Mouse (Mus musculus) left cerebral cortex, adult 18-20 months (tissue): Measurements from ENCODE around the gene Nxph4. TPM values are rescaled to one million over a fixed set of nuclear protein-coding genes. Genes with fewer than 3 reads are reported as not detected.

Experiments
- DNase-seq, 2 experiments: peaks; one replicate each; pipeline ENCODE4 v3.0.0; 2021 to 2022; ENCODE audit warnings: low spot score in 2 of 2, mixed read lengths in 1 of 2
- total RNA-seq, 2 experiments: library from RNA; stranded (reverse); gene quantifications; 2 replicates each; pipeline ENCODE4 v1.2.3; 2021

The Nxph4 gene
- total RNA-seq, 2 experiments from 2014 or later: 7.6 to 8.3 TPM

DNA sequence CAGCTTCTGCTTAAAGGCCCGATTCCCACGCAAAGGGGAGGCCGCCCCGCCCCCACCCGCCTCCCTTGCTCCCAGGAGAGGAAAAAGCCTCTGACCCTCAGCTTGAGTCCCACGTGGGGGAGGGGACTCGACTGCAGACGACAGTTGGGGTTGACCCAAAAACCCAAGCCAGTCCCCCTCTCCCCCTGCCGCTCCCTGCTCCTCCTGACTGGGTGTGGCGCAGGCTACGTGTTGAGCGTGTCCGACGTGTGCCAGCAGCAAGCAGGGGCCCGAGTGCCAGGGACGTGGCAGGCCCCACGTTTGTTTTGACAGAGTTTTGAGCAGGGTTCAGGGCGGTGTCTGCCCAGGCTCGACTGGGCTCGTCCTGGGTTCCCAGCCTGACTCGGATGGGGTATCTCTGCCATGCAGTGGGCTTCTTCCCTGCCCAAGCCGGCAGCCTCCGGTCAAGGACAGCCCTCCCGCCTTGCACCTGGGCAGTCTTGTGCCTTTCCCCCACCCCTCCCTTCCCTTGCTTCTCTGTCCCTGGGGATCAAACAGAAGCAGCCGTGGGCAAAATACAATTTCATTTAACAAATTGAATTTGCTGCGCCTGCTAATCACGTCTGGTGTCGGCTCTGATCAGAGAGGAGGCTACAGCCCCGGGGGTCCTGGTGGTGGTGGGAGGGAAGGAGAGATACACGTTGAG is 17.6 kb downstream of the Nxph4 start:
- DNase-seq: no peak

DNA sequence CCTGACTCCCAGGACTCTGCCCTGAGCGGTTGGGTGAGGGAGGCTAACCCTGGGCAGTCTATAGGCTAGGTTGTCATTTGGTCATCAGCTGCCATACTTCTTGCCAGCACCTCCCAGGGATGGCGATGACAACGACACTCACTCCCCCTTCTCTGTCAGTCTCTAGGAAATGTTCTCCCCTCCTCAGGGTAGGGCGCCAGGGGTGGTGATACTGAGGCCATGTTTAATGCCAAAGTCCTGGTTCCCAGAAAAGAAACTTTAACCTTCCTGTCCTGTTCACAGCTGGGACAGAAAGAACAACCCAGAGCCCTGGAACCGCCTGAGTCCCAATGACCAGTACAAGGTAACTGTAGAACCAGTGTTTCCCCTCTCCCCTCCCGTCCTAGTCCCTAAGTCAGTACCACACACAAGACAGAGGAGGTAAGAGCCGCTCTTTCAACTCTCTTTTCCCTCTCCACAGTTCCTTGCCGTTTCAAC is 18.3 kb downstream of the Nxph4 start:
- DNase-seq: no peak

DNA sequence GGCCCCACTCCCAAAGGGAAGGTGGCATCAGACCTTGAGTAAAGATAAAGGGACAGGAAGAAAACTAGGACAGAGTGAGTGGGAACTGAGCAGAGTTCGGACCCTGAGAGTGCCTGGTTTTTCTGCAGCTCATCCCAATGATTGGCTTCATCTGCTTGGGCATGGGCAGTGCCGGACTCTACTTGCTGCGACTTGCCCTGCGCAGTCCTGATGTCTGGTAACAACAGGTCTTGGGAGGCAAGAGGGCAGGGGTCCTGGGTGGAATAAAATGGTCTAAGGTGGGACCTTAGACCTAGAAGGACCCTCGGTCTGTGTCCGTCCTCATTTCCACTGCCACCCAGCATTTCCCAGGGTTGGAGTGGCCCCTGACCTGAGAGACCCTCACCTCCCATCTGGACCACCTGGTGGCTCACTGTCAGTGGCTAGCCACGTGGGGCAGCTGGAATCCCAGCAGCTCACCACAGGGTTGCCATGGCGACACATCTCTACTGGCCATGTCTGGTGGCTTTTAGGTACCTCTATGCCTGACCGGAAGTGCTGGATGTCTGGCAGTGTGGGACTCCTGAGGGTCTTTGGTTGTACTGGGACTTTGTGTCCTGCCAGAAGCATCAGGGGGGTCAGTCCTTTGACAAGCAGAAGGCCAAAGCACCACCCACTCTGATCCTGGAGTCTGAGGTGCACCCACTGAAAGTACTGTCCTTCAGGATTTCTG is 18.9 kb downstream of the Nxph4 start:
- DNase-seq: no peak

DNA sequence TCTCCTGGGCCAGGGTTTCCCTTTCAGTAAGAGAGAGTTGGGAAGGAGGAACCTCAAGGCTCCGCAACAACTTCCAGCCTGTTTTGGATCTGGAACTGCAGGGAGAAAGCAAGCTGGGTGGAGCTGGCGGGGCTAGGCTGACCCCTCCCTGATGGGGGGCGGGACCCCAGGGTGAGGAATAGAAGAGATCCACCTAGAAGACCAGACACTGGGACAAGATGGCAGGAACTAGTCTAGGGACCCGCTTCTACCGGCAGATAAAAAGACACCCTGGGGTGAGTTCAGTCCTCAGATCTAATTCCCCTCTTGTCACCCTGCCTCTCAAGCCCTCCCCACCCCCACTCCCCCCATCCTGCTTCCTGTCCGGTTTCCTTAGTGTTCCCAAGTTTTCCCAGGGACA is 19.6 kb downstream of the Nxph4 start, which contains the start of gene Ndufa4l2:
TSS of gene Ndufa4l2 (plus strand) at position 204 of the 400 bp plus-strand sequence.
- no peak for DNase-seq

DNA sequence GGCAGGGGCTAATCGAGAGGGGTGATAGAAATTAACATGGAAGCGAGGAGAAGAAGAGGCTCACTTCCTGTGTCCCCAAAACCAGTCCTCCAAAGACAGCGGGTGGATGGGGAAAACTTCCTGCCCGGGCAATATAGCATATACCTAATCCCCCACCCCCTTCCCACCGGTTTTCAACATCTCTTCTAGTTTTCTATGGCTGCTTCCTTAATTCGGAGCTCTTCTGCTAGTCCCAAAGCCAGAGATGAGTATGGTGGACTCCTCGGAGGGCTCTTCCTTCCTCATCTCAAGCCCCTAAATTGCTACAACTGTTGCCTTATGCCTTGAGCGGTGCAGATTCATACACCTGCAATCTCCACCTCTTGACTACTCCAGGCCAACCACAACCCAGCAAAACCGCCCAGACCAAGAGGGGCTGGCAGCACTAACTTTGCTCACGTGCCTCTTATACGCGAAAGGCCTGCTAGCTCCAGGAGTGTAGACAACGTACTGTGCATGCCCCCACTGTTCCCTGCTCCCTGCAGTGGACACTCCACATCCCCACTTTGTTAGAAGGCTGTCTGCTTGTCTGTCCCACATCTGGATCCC is 20.2 kb downstream of the Nxph4 start:
- no peak for DNase-seq

DNA sequence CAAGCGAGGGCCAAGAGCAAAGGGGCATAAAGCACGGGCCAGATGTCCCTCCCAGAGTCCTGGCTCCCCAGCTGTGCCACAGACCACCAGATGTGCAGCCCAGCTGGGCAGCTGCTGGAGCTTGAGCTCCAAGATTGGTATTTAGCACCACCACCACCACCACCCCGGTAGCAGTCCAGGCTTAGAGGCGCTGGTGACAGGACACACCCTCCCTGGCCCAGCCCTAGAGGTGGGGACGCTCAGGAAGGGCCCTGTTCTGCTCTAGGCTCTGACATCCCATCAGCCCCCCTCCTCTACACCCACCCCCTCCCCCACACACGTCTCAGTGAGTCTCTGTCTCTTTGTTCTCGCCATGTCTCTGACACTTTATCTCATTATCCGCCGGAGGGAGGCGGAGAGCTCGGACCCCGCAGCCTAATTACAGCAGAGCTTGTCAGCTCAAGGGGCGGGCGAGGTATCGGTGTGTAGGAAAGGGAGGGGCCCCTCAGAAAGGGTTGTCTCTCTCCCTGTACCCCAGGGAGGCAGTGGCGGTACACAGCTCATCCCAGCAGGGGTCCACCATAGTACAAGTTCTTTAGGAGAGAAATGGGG is 20.8 kb downstream of the Nxph4 start:
- no peak for DNase-seq

DNA sequence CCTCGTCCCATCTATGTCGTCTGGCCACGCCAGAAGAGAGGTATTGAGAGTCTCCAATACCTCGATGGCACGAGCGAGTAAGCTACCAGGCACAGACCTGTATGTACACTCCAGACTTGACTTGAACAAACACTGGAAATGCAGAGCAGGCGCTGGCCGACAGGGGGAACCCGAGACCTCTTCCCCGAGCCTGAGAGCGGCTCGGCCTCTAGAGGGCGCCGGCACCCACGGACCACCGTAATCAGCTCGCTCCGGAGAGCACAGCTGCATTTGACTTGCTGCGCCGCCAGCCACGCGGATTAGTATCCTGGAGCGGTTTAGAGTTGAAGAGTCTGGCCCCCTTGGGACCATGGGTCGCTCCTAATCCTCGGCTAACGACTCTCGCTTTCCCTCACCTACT is 21.5 kb downstream of the Nxph4 start:
- DNase-seq: peak; percentile 96

DNA sequence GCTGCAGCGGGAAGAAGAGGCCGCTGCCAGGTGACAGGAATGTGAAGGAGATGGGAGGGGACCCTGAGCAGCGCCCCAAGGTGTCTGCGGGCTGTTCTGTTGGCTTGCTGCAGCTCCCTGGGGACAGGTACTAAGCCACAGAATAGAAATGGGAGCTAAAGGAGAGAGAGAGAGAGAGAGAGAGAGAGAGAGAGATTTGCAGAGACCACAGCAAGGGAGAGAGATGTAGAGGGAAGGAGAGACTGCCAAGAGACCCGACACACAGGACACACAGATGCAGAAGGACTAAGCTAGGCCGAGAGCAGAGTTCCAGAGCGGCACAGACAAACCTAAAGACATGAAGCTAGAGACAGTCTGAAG is 22.1 kb downstream of the Nxph4 start:
- no peak for DNase-seq

DNA sequence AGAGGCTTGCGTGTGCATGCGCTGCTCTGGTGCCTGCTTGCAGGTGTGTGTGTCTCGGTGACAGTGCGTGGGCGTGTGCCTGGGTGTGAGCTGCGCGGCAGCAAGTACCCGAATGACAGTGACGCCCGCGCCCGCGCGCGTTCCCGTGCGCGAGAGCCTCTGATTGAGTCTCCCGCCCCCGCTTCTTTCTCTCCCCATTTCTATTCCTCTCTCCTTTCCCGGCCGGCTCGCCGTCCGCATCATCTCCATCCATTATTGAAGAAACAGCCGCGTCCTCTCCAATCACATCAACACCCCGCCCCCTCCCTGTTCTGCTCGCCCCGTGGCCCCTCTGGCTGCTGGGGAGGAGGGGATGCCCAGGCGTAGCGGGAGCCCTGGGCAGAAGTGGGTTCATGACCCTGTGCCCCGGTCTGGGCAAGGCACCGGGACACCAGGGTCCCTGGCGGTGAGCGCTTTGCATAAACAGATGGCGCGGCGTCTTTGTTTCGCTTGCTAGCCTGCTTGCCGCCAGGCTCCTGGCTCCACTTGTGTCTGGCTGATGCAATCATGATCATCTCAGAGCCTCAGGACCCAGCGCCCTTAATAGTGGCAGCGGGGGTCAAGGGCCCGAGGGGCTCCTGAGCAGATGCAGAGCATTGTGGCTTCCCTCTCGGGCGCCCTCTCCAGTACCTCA is 22.6 kb downstream of the Nxph4 start:
- DNase-seq: peak; percentile 84 to 92

DNA sequence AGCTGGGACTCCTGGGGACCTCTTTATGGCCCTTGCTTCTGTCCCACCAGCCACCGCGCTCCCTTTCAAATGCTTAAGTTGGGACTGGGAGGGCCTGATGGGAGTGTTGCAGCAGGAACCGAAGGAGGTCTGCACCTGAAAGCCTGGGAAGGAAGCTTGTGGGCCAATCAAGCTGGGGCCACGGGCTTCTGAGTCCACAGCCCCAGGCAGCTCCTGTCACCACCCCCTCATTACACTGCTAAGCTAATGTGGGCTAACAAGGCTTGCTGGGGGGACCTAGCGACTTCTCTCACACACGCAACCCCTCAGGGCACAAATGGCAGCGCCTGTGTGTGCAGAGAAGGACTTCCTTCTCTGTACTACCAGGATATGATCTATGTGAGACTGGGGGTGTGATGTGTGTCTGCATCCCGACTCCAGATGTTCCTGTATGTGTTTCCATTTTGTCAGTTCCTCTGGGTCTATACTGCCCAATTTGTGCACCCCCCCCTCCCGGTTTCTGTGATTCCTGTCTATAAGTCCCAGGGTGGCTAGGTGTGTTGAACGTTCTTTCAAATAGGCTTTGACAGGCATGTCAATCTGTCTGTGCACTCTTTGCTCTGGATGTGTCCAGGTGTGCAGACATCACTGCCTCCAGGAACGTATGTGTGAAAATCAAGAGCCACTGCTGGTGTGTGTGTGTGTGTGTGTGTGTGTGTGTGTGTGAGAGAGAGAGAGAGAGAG is 23.3 kb downstream of the Nxph4 start:
- DNase-seq: no peak

DNA sequence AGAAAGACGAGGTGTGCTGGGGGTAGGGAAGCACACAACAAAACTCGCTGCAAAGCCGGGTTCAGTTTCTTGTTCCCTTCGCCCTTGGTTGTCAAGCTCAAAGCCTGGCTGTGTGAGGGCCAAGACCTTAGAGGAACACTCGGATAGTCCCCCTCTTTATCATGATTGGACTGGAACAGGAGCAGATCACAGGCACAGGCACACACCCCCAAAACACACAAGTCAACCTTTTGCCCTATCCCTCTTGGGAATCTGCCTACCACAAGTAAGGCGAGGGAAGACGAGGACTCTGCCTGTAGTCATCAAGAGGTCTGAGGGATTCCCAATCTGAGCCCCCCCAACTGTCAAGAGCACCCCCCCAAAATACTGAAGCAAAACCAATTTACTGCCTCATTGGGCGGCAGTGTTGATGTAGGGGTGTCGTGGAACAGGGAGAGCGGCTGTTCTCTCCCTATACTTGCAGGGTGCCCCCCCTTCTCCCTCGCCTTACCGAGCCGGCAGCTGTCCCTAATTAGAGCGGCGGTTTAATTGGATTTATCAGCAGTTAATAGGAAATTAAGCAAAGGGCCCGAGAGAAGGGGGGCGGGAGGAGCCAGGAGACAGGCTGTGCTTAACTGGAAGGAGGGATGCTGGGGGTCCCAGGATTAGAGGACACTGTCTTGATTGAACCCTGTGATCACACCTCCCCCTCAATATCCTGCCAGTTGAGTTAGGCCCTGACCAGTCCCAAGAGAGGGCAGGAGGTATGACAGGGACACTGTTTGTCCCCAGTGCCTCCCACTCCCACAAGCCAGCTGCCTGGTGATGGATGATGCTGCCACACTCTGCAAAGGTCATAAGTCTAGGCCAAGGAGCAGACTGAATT is 24.3 kb downstream of the Nxph4 start:
- DNase-seq: no peak

DNA sequence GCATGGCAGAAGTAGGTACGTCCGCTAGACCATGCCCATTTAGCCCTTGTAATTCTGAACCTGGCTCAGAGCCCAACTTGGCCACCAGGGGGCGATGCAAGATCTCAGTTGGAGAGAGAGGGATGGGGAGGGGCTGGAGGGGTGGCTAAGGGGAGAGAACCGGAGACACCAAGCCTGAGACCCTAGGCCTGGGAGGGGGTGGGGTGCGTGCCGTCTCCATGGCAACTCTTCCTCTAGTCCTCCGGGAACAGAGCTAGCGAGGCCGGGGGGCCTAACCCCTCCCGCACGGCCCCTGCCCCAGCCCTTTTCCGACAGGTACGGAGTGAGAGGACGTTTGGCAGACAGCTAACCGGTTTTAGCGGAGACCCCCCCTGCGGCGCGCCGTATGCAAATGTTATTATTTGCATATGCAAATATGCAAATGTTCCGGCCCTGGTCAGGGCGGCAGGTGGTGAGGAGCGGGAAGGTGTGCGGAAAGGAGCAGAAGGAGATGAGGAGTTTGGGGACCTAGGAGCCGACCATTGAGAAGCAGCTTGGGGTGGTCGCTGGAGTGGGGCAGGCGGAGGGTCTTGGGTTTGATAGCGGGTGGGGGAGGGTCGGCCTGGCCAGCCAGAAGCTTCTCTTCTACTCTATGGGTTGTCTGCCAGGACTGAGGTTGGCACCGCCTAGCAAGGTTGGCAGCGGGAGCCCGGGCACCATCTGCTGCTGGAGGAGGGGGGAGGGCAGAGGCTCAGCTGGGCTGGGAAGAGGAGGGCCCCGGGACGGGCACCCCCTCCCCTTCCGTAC is 25.1 kb downstream of the Nxph4 start:
- DNase-seq: peak; percentile 76 to 84

DNA sequence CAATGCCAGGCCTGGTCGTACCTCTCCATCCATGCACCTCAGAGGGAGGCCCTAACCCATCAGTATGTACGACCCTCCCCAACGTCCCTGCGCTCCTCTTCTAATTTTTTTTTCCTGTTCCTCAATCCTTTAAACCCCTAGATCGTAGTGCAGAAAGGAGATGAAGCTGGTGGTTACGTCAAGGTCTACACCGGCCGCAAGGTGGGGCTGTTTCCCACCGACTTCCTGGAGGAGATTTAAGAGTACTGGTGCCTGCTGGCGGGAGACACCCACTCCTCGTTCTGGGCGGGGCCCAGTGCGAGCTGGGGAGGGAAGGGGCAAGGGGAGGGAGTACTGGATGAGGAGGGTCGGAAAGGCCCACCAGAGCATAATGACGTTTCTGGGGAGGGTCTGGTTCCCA is 26.1 kb downstream of the Nxph4 start:
- DNase-seq: peak; percentile 75 to 77

DNA sequence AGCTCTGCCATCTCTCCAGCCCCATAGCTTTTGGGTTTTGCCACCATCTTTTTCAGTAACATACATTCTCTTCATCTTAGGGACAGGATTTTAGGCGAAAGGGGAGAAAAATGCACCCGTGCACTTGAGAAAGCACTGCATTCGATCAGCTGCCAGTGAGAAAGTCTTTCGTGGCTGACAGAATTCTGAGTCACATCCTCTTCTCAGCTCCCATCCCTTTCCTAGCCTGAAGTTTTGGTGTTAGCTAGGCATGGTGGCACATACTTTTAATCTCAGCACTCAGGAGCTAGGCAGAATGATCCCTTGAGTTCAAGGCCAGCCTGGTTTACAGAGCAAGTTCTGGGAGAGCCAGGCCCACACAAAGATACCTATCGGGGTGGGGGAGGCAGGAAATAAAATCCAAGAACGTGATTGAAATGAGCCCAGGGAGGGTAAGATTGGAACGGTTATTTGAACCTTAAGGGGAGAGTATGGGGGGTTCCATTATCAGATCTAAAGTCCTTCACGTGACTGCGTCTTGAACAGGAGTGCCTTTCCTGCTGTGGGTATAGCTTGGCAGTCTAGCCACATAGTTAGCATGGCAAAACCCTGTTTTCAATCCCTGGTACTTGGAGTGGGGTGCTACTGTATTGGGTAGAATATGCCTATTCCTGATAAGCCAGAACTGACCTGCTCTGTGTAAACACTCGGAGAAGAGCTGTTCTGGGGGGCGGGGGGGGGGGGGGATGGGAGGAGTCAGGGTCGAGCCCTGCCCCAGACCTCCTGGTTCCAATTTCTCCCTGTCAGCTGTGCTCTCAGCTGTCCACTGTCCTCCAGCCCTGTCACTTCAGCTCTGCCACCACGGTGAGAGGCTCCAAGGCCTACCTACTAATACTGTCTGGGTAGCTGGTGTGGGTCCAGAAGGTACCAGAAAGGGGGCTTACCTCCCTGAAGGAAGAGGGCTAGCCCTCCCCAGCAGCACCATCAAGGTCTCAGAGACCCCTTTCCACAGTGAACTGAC is 33.2 kb downstream of the Nxph4 start, which contains the start of gene Stac3:
TSS of gene Stac3 (plus strand) at position 793 of the 1,000 bp plus-strand sequence.
- DNase-seq: no peak

DNA sequence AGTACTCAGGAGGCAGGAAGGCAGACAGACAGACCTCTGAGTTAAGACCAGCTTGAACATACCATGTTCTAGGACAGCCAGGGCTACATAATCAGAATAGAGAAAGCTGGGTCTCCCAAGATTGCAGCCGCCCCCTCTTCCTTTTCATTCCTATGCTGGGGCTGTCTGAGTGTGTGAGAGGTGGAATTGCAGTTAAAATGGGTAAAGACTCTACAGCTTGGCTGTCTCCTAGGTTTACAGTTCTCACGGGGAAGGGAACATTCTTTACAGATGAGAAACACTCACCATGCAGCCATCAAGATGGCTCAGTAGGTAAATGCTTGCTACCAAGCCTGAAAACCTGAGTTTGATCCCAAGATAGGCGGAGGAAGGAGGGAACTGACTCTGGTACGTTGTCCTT is 34.3 kb downstream of the Nxph4 start:
- no peak for DNase-seq

DNA sequence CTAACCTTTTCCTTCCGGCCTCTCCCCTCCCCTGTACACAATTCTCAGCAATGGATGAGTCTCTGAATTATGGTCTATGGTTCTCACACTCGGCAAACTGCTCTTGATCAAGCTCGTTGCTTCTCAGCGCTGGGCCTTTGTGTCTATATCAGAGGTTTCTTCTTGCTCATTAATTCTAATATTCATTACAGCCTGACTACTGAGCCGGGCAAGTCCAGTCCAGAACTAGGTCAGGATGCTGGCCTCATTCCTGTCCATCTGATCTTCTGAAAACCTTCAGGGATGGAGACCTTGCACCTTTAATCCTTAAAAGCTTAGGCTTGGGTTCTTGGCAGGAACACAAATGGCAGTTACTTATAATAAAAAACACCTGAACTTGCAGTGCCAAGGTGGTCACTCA is 34.8 kb downstream of the Nxph4 start:
- DNase-seq: no peak

DNA sequence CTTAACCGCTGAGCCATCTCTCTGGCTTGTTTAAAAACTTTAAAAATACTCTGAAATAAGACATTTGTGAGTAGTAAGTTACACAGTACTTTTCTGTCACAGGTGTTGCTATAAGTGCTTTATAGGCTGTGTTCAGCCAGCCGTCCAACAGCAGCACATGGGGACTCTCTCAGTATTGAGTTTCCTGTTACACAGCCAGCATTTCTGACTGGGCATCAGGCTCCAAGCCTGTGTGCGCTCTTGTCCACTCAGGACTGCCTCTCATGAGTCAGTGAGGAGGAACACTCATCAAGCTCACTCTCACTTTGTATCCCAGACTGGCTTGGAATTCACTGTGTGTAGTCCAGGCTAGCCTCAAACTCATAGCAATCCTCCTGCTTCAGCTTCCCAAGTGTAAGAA is 38.2 kb downstream of the Nxph4 start:
- DNase-seq: no peak

DNA sequence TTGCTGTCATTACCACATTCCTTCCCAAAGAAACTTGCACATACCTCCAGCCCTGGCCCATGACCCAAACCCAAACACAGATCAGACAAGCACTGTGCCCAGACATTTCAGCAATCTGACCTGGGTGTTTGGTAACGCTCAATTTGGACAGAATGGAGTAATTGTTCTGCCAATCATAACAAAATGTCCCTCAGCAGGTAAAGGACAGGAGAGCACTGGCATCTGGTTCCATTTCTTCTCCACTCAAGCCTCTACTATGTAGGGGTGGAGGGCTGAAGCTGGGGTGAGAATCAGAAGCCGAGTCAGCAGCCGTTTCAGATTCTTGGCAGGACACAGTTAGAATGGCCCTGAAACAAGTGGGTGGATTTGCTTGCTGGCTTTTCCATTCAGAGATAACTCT is 42.2 kb downstream of the Nxph4 start:
- DNase-seq: no peak
